Mouse (Mus musculus) embryonic fibroblast, embryonic 13.5 days (primary cell): ENCODE results near the gene Tchp.

Experiments
- CTCF ChIP-seq: IDR thresholded peaks from 2 replicates; pipeline ENCODE4 v1.5.1; 2011; ENCODE audit warnings: mild to moderate bottlenecking, control low read depth, low read length, moderate library complexity, borderline replicate concordance; ENCODE audit not compliant: insufficient read depth
- POLR2A ChIP-seq: IDR thresholded peaks from 2 replicates; pipeline ENCODE4 v1.6.1; 2011; ENCODE audit warnings: low read depth, mild to moderate bottlenecking, control low read depth, low read length, moderate library complexity

- TF ChIP-seq POLR2A, result no peak
- no peak for TF ChIP-seq CTCF
Measured at GRCm38 (mm10) chr5:114733606-114734005, 26.0 kb downstream of the Tchp start.
